Mouse (Mus musculus): ENCODE data around the gene Edem1.
"Not testable (repeated sequence)": the region's sequence is repeated elsewhere in the genome, so short reads cannot be mapped to it uniquely, and the experiment has no call there.

Edem1 gene

GRCm38 (mm10) chr6:108829386-108830370 is 1.2 kb downstream of the Edem1 start:
- no peak for DNase-seq (ENCODE audit: low read depth, low spot score)

DNA sequence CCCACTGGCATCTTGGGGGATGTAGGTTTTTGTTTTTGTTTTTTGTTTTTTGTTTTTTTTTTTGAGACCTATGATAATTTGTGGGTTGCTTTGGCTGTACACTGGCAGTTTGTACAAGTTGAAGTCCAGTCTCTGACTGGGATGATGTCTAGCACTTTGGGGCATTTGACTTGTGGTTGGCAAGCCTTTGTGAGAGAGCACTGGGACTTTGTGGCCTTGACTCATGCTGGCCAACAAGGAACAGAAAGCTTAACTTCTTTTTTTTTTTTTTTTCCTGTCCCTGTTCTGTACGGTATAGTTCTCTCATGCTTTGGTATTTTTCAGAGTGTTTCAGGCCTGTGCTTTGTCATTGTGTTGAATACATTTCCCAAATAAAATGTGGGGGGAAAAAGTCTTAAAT is 3.7 kb downstream of the Edem1 start:
- DNase-seq (ENCODE audit: low read depth, low spot score), result no peak

DNA sequence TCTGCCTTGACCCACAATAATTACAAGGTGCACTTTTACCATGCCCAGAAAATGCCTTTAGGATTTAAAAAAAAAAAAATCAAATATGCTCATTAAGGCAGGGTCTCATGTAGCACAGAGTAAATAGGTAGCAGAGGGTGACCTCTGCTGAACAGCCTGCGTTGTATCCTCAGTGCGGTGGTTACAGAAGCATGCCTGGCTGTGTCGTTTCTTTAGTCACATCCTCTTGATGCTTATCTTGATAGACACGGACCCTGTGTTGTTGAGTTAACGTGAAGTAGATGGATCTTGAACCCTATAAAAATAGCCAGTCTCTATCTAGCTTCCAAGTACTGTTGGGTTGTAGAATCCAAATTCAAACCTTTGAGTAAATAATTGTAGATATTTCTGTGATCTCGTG is 4.5 kb downstream of the Edem1 start:
- DNase-seq (ENCODE audit: low read depth, low spot score), result no peak

DNA sequence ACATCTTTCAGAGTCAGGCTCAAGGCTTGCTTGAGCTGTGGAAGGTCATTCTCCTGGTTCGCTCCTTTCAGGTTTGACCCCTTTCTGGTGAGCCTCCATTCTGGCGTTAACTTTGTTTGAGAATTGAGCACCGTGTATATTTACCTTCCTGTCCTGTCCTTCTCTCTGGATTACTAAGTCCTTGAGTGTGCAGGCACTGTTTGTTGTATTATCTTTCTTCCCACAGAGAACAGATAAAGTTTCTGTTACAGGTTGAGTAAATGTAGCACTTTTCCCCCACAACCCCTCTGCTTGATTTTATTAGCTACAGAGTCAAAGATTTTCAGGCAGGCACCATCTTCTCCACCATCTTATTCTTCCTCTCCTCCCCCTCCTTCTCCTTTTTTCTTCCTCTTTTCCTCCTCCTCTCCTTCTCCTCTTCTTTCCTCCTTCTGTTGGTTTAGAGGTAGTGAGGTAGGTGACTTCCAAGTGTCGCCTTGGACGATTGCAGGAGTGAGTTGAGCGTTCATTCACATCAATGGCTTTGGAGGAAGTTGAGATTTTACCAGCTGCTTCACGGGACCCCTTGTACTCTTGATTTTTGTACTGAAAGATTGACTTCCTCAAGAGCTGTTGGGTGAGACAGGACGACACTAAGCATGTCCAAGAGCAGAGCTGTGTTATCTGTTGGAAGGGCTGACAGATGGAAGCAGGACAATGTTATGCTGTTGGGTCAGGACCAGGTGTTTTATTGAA is 5.7 kb downstream of the Edem1 start:
- DNase-seq (ENCODE audit: low read depth, low spot score), result no peak

- no peak for DNase-seq (ENCODE audit: low read depth, low spot score)
Observed at GRCm38 (mm10) chr6:108835765-108836691, 7.6 kb downstream of the Edem1 start.

DNA sequence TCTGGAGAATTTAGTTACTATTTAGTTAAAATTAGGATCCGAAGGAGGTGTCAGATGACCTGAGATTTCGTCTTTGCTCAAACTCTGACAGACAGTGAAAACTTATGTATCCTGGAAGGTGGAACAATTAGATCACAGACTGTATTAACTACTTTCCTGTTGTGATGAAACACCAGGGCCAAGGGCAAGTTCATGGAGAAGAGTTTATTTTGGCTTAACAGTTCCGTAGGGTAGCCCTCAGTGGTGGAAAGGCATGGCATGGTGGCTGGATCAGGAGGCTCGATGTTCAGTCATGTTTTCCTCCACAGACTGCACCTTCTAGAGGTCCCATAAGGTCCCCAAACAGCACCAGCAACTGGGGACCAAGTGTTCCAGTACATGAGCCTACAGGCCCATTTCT is 8.6 kb downstream of the Edem1 start:
- no peak for DNase-seq (ENCODE audit: low read depth, low spot score)

- DNase-seq (ENCODE audit: low read depth, low spot score), result no peak
Observed at GRCm38 (mm10) chr6:108837958-108838357, 9.5 kb downstream of the Edem1 start.

GRCm38 (mm10) chr6:108839432-108839831 is 11.0 kb downstream of the Edem1 start:
- no peak for DNase-seq (ENCODE audit: low read depth, low spot score)

GRCm38 (mm10) chr6:108840861-108841640 is 12.6 kb downstream of the Edem1 start:
- DNase-seq (ENCODE audit: low read depth, low spot score), result no peak

DNA sequence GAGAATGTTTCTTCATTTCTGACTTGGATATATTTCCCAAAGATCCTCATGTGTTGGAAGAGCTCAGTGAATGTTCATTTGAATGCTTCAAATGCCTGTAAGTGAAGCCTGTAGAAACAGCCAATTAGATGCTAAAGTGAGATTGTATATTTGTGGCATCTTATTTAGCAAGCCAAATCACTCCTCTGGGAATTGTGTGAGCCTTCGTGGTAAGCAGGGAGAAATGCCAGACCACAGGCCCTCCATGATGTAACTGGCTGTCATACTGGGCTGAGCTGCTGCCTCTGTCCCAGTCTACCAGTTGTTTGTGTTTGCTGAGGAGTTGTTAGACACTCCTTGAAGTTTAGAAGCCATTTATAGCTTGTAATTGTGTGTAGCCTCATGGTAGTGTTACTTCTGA is 15.2 kb downstream of the Edem1 start:
- no peak for DNase-seq (ENCODE audit: low read depth, low spot score)

DNA sequence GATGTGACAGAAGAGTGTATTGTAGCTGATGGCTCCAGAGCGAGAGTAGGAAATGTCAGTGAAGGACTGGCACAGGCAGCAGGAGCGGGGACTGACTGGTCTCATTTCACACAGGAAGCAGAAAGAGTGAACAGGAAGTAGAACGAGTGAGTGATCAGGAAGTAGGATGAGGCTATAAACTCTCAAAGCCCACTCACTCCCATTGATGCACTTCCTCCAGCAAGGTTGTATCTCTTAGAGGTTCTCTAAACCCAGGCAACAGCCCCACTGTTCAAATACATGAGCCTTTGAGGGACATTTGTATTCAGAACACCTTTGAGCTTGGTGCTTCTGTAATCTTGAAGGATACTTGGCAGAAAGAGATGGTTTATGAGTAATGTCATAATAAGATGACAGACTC is 15.7 kb downstream of the Edem1 start:
- no peak for DNase-seq (ENCODE audit: low read depth, low spot score)

GRCm38 (mm10) chr6:108844771-108845170 is 16.3 kb downstream of the Edem1 start:
- DNase-seq (ENCODE audit: low read depth, low spot score), result no peak

GRCm38 (mm10) chr6:108852088-108852670 is 23.7 kb downstream of the Edem1 start:
- DNase-seq (ENCODE audit: low read depth, low spot score), result no peak

GRCm38 (mm10) chr6:108852986-108853385 is 24.5 kb downstream of the Edem1 start:
- no peak for DNase-seq (ENCODE audit: low read depth, low spot score)

GRCm38 (mm10) chr6:108858583-108858982 is 30.1 kb downstream of the Edem1 start:
- no peak for DNase-seq (ENCODE audit: low read depth, low spot score)

DNA sequence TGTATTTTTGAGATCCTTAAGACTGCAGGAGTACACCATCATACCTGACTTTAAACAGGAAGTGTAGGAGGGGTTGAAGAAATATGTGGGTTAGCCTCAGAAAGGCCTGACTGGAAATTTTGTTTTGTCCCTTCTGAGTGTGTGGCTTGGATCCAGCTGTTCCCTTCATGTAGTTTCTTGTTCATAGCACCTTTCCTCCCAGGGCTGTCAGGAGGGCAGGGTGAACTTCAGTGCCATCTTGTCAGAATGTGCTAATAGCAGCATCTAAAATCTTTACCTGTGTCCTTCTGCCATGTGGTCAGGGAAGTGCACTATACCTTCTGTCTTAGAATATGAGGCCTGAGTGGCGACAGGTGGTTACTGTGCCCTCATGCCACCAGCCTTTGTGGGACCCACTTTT is 32.8 kb downstream of the Edem1 start:
- no peak for DNase-seq (ENCODE audit: low read depth, low spot score)

GRCm38 (mm10) chr6:108862548-108862947 is 34.1 kb downstream of the Edem1 start:
- no peak for DNase-seq (ENCODE audit: low read depth, low spot score)

- no peak for DNase-seq (ENCODE audit: low read depth, low spot score)
Observed at GRCm38 (mm10) chr6:108866317-108866716, 37.9 kb downstream of the Edem1 start.

GRCm38 (mm10) chr6:108869031-108869430 is 40.6 kb downstream of the Edem1 start:
- not testable (repeated sequence) for DNase-seq (ENCODE audit: low read depth, low spot score)

- DNase-seq (ENCODE audit: low read depth, low spot score), result no peak
Observed at GRCm38 (mm10) chr6:108870421-108870820, 42.0 kb downstream of the Edem1 start.
